Mouse (Mus musculus) MEL-GATA-1-ER (cell line): ENCODE data around the gene Cd207.
"Not testable (repeated sequence)": the region's sequence is repeated elsewhere in the genome, so short reads cannot be mapped to it uniquely, and the experiment has no call there.

Experiments
- DNase-seq: peaks from one replicate; pipeline ENCODE4 v3.0.0-alpha.2; 2012; ENCODE audit warnings: low read depth; ENCODE audit errors: extremely low read depth

Cd207 gene

GRCm38 (mm10) chr6:83699971-83700370, 22.3 kb upstream of the Cd207 start:
- DNase-seq: no peak

GRCm38 (mm10) chr6:83697932-83698331, 20.3 kb upstream of the Cd207 start:
- no peak for DNase-seq

GRCm38 (mm10) chr6:83696684-83697083, 19.0 kb upstream of the Cd207 start:
- DNase-seq: no peak

- DNase-seq: no peak
Measured at GRCm38 (mm10) chr6:83695731-83696130, 18.1 kb upstream of the Cd207 start.

GRCm38 (mm10) chr6:83693835-83694234, 16.2 kb upstream of the Cd207 start:
- DNase-seq: peak; percentile 66

DNA sequence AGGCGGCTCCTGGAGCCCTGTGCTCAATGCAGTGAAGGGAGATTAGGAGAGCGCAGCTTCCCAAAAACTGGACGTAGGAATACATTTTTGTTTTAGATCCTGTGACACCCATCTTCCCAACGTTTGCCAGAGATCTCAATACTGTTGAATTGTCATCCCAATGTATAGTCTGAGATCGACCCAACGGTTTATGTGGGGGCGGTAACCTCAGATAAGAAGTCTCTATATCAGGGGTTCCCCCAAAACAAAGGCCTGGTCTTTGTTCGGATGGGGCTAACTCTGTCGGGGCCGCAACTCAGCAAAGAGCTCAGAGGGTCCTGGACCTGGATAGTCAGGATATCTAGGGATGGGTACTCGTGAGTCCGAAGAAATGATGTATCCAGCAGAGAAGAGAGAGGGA, 15.3 kb upstream of the Cd207 start:
- no peak for DNase-seq

DNA sequence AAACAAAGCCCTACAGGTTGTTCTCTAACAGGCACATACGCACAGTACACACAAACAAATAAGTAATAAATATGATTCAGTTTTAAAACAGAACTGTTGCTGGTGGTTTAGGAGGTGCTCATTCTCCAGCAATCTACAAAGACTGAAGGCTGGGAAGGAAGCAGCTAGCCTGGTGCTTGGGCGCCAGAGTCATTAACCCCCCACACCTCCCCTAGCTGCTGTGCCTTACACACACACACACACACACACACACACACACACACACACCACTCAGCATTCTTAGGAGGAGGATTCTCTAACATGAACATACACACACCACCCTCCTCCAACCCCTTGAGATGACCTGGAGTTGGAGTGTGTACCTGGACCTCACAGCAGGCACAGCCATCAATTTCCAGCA, 13.3 kb upstream of the Cd207 start:
- DNase-seq: no peak

DNA sequence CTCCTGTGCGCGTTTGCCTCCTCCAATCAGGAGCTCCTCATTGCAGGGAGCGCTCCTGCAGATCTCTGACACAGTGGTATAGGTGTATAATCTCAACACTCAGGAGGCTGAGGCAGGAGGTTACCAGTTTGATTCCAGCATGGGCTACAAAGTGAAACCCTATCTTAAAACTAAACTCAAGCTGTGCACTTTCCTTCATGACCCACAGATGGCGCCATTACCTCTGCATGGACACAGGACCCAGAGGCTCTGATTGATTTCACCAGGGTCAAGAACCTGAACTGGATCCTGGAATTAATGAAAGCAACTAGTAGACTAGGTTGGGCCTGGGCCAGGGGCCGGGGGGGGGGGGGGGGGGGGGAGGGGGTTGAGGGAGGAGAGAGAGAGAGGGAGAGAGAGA, 12.6 kb upstream of the Cd207 start:
- DNase-seq: no peak

GRCm38 (mm10) chr6:83689374-83689773, 11.7 kb upstream of the Cd207 start:
- no peak for DNase-seq

- DNase-seq: peak; percentile 33
Measured at GRCm38 (mm10) chr6:83673395-83673794, 4.3 kb downstream of the Cd207 start.

- DNase-seq: no peak
Measured at GRCm38 (mm10) chr6:83665009-83665408, 12.6 kb downstream of the Cd207 start.

- DNase-seq: no peak
Measured at GRCm38 (mm10) chr6:83660821-83661220, 16.8 kb downstream of the Cd207 start.

GRCm38 (mm10) chr6:83656087-83656486, 21.6 kb downstream of the Cd207 start, which contains the start of gene Clec4f:
Gene Clec4f, minus strand, starts transcription at chr6:83656187.
- DNase-seq: no peak

- no peak for DNase-seq
Measured at GRCm38 (mm10) chr6:83646715-83647114, 30.9 kb downstream of the Cd207 start.

DNA sequence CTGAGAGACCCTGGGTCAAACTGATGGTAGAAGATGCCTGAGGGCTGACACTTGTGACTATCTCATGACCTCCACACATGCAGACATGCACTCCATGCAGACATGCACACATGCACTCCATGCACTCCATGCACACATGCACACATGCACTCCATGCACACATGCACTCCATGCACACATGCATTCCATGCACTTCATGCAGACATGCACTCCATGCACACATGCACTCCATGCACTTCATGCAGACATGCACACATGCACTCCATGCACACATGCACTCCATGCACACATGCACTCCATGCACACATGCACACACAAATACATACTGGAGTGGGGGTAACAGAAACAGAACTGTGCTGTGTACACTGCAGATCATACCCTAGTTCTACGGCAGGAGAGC, 42.3 kb downstream of the Cd207 start:
- DNase-seq: no peak

- not testable (repeated sequence) for DNase-seq
Measured at GRCm38 (mm10) chr6:83634631-83635030, 43.0 kb downstream of the Cd207 start.

- DNase-seq: not testable (repeated sequence)
Measured at GRCm38 (mm10) chr6:83634106-83634505, 43.6 kb downstream of the Cd207 start.

GRCm38 (mm10) chr6:83631815-83632214, 45.8 kb downstream of the Cd207 start:
- DNase-seq: no peak

- no peak for DNase-seq
Measured at GRCm38 (mm10) chr6:83626781-83627180, 50.9 kb downstream of the Cd207 start.
